Mouse (Mus musculus): ENCODE results near the gene Dot1l. TPM values are rescaled to one million over a fixed set of nuclear protein-coding genes. Genes with fewer than 3 reads are reported as not detected.
"Not testable (repeated sequence)": the region's sequence is repeated elsewhere in the genome, so short reads cannot be mapped to it uniquely, and the experiment has no call there.

Gene Dot1l
- polyA plus RNA-seq, 1 experiment from 2014 or later: 22.7 TPM

DNA sequence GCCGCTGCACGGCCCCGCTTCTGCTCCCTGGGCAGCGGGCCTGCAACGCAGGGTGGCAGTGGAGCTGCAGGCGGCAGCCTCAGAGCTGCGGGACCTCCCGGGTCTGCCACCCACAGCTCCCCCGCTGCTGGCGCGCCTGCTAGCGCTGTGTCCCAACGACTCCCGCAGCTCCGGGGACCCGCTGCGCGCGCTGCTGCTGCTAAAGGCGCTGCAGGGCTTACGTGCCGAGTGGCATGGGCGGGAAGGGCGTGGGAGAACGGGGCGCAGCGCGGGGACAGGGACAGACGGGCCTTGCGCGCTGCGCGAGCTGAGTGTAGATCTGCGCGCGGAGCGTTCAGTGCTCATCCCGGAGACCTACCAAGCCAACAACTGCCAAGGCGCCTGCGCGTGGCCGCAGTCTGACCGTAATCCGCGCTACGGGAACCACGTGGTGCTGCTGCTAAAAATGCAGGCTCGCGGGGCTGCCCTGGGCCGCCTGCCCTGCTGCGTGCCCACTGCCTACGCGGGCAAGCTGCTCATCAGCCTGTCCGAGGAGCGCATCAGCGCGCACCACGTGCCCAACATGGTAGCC is 52.1 kb downstream of the Dot1l start:
- peak; percentile 64 for ATAC-seq (replicated peaks; ENCODE audit: low FRiP score, low TSS enrichment, low read depth)
- H3K4me2 ChIP-seq (ENCODE audit: low read length): peak overlapping the region; percentile 83
- 0 out of 2 replicates have a peak, but pooled peaks cover 13% of the 10 kb centered on the region for H3K27me3 ChIP-seq (replicated peaks; ENCODE audit: control insufficient read depth, insufficient read depth, low read length)
- DNase-seq (ENCODE audit: low spot score): peak; percentile 84
- H3K4me1 ChIP-seq (replicated peaks; ENCODE audit: control insufficient read depth, insufficient read depth, low read length): peaks cover 25% of the 10 kb centered on the region
- peak overlapping the region; percentile 52; the same call in 1 of the 2 replicates for H3K27ac ChIP-seq (ENCODE audit: low read depth)
- H3K36me3 ChIP-seq (ENCODE audit: control insufficient read depth, insufficient read depth, low read length): peaks cover 31% of the 10 kb centered on the region
- peak overlapping the region; percentile 34 for H3K9ac ChIP-seq (ENCODE audit: low read length)
- peak overlapping the region; percentile 41 for H3K4me3 ChIP-seq (ENCODE audit: low read depth, low read length)
- WGBS: 1% methylated on average over 58 of the region's 58 CpGs
- H3K9me3 ChIP-seq (ENCODE audit: control insufficient read depth, low read length): no peaks in the 10 kb centered on the region

GRCm38 (mm10) chr10:80808099-80808984 is 53.3 kb downstream of the Dot1l start:
- H3K27ac ChIP-seq (ENCODE audit: low read depth): no peak overlapping the region; the same call in 1 of the 2 replicates
- H3K27me3 ChIP-seq (replicated peaks; ENCODE audit: control insufficient read depth, insufficient read depth, low read length): 0 out of 2 replicates have a peak, but pooled peaks cover 13% of the 10 kb centered on the region
- peaks cover 25% of the 10 kb centered on the region for H3K4me1 ChIP-seq (replicated peaks; ENCODE audit: control insufficient read depth, insufficient read depth, low read length)
- DNase-seq (ENCODE audit: low spot score) (peak; percentile 65), ATAC-seq (replicated peaks; ENCODE audit: low FRiP score, low TSS enrichment, low read depth) (no peak)
- H3K9ac ChIP-seq (ENCODE audit: low read length): no peak overlapping the region
- 28% methylated on average over 40 of the region's 40 CpGs for WGBS
- peak overlapping the region; percentile 83 for H3K4me2 ChIP-seq (ENCODE audit: low read length)
- H3K36me3 ChIP-seq (ENCODE audit: control insufficient read depth, insufficient read depth, low read length): peaks cover 19% of the 10 kb centered on the region
- H3K4me3 ChIP-seq (ENCODE audit: low read depth, low read length): 0 out of 2 replicates have a peak overlapping the region, but pooled peaks have one; percentile 10
- no peaks in the 10 kb centered on the region for H3K9me3 ChIP-seq (ENCODE audit: control insufficient read depth, low read length)

DNA sequence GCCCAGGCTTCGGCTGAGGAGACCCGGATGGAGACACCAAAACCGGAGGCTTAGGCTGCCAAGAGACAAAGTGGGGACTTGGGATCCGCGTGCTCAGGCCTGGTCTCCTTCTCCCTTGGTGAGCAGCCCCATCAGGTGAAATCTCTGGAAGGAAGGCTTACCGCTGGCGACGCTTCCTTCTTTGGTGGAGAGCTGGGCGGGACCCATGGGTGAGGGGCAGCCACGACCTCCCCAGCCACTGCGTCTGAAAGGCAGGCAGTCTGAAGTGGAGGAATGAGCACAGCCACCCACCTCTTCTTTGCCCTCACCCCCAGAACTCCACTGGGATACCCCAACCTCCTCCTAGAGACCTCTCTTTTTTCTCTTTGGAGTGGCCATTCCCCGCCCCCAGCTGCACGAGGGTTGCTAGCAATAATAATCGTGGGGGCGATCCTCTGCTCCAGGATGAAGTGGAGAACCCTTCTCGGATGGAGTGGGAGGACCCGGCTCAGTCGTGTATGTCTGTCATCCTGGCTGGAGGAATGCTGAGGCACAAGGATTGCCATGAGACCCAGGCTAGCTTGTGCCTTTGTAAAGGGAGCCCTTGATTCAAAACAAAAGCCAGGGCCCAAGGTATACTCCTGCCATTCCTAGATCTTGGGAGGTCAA is 54.1 kb downstream of the Dot1l start:
- 0 out of 2 replicates have a peak overlapping the region, but pooled peaks have one; percentile 7 for H3K9ac ChIP-seq (ENCODE audit: low read length)

DNA sequence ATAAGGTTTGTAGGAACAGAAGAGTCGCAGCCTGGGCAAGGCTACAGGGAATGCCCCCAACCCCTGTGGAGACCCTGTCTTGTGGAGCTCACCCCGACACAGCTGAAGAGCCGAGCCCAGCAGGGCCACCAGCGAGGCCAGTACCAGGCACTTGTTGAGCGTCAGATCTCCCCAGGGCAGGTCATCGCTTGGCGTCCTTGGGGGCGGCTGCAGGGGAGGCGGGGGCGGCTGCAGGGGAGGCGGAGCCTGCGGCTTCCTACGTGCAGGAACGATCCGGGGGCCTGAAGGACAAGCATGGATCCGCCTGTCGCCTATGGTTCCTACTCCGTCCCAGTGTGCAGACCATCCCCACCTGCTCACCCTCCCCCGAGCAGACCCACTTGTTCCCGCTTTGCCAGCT is 55.1 kb downstream of the Dot1l start:
- Histone ChIP-seq H3K4me3 (ENCODE audit: low read depth, low read length) (no peak overlapping the region), H3K9me3 (ENCODE audit: control insufficient read depth, low read length) (no peaks in the 10 kb centered on the region), H3K4me1 (replicated peaks; ENCODE audit: control insufficient read depth, insufficient read depth, low read length) (peaks cover 25% of the 10 kb centered on the region), H3K9ac (ENCODE audit: low read length) (no peak overlapping the region), H3K27me3 (replicated peaks; ENCODE audit: control insufficient read depth, insufficient read depth, low read length) (0 out of 2 replicates have a peak, but pooled peaks cover 13% of the 10 kb centered on the region), H3K36me3 (ENCODE audit: control insufficient read depth, insufficient read depth, low read length) (peaks cover 2% of the 10 kb centered on the region; the same call in 1 of the 2 replicates), H3K4me2 (ENCODE audit: low read length) (peak overlapping the region; percentile 20), H3K27ac (ENCODE audit: low read depth) (no peak overlapping the region)
- DNase-seq (ENCODE audit: low spot score) (no peak), ATAC-seq (replicated peaks; ENCODE audit: low FRiP score, low TSS enrichment, low read depth) (no peak)
- WGBS: 5% methylated on average over 19 of the region's 20 CpGs

More for the DNA sequence above, 54.1 kb downstream of the Dot1l start:
- H3K4me3 ChIP-seq (ENCODE audit: low read depth, low read length): 0 out of 2 replicates have a peak overlapping the region, but pooled peaks have one; percentile 10
- DNase-seq (ENCODE audit: low spot score) (no peak), ATAC-seq (replicated peaks; ENCODE audit: low FRiP score, low TSS enrichment, low read depth) (no peak)
- WGBS: 9% methylated on average over 17 of the region's 18 CpGs
- peak overlapping the region; percentile 83 for H3K4me2 ChIP-seq (ENCODE audit: low read length)
- H3K9me3 ChIP-seq (ENCODE audit: control insufficient read depth, low read length): no peaks in the 10 kb centered on the region
- 0 out of 2 replicates have a peak, but pooled peaks cover 13% of the 10 kb centered on the region for H3K27me3 ChIP-seq (replicated peaks; ENCODE audit: control insufficient read depth, insufficient read depth, low read length)
- H3K27ac ChIP-seq (ENCODE audit: low read depth): no peak overlapping the region
- peaks cover 25% of the 10 kb centered on the region for H3K4me1 ChIP-seq (replicated peaks; ENCODE audit: control insufficient read depth, insufficient read depth, low read length)
- peaks cover 11% of the 10 kb centered on the region for H3K36me3 ChIP-seq (ENCODE audit: control insufficient read depth, insufficient read depth, low read length)

DNA sequence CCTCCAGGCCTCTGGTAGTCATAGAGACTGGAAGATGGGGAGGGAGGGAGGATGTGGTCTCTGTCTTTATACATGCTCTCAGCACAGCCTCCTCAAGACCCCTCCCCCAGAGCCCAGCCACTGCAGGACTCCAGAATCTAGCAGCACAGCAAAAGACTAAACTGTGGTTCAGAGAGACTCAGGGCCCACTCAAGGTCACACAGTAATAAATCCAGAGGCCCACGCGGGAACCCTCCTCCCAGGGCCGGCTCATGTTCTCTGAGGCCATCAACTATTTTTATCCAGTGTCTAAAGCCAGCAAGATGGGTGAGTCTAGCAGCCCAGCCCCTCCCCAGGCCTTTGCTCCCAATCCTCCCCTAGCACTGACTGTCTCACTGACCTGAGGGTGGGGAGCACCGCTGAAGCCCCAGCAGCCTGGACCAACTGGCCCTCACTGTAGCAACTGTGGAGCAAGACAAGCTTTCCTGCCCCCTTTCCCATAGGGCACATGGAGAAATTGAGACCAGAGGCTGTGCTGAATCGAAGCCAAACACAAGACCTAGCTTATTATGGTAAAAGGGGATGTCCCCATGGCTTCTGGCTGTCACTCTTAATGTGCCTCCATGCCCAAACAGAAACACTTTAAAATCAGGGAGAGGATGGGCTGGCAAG is 57.5 kb downstream of the Dot1l start:
- no peak overlapping the region for H3K4me3 ChIP-seq (ENCODE audit: low read depth, low read length)
- no peak overlapping the region for H3K27ac ChIP-seq (ENCODE audit: low read depth)
- H3K27me3 ChIP-seq (replicated peaks; ENCODE audit: control insufficient read depth, insufficient read depth, low read length): 0 out of 2 replicates have a peak, but pooled peaks cover 13% of the 10 kb centered on the region
- DNase-seq (ENCODE audit: low spot score) (no peak), ATAC-seq (replicated peaks; ENCODE audit: low FRiP score, low TSS enrichment, low read depth) (no peak)
- H3K9me3 ChIP-seq (ENCODE audit: control insufficient read depth, low read length): no peaks in the 10 kb centered on the region
- no peak overlapping the region for H3K9ac ChIP-seq (ENCODE audit: low read length)
- H3K36me3 ChIP-seq (ENCODE audit: control insufficient read depth, insufficient read depth, low read length): no peaks in the 10 kb centered on the region
- 50% methylated on average over 5 of the region's 5 CpGs for WGBS
- H3K4me2 ChIP-seq (ENCODE audit: low read length): no peak overlapping the region
- H3K4me1 ChIP-seq (replicated peaks; ENCODE audit: control insufficient read depth, insufficient read depth, low read length): peaks cover 17% of the 10 kb centered on the region

DNA sequence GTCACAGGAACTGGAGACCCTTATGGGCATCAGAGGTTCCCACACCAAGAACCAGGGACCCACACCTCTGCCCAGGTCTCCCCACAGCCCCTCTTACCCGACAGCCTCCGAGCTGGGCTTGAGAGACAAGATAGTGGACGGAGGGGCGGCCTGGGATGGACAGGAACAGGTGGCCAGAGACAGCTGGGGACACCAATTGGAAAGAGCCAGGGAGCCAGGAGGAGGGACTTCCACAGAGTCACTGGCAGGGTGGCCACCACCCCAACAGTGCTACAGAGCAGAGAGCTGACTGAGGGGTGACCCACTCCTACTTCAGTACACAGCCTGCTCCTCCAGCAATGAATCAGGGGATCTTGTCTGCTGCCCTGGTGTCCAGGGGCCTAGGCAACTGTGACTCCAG is 58.4 kb downstream of the Dot1l start, which contains the start of gene Jsrp1:
Gene Jsrp1 (minus strand): TSS at position 133 of the 400 bp plus-strand sequence.
- H3K9ac ChIP-seq (ENCODE audit: low read length): no peak within 1 kb of the TSS
- H3K4me3 ChIP-seq (ENCODE audit: low read depth, low read length): no peak within 1 kb of the TSS
- H3K9me3 ChIP-seq (ENCODE audit: control insufficient read depth, low read length): no peaks in the 10 kb centered on the region
- DNase-seq (ENCODE audit: low spot score) (no peak), ATAC-seq (replicated peaks; ENCODE audit: low FRiP score, low TSS enrichment, low read depth) (no peak)
- H3K4me2 ChIP-seq (ENCODE audit: low read length): no peak within 1 kb of the TSS
- no peak within 1 kb of the TSS for H3K27ac ChIP-seq (ENCODE audit: low read depth)
- H3K4me1 ChIP-seq (replicated peaks; ENCODE audit: control insufficient read depth, insufficient read depth, low read length): peaks cover 8% of the 10 kb centered on the region; the same call in 1 of the 2 replicates
- 0 out of 2 replicates have a peak, but pooled peaks cover 13% of the 10 kb centered on the region for H3K27me3 ChIP-seq (replicated peaks; ENCODE audit: control insufficient read depth, insufficient read depth, low read length)
- H3K36me3 ChIP-seq (ENCODE audit: control insufficient read depth, insufficient read depth, low read length): no peaks in the 10 kb centered on the region
- WGBS: 78% methylated on average over 4 of the region's 4 CpGs

DNA sequence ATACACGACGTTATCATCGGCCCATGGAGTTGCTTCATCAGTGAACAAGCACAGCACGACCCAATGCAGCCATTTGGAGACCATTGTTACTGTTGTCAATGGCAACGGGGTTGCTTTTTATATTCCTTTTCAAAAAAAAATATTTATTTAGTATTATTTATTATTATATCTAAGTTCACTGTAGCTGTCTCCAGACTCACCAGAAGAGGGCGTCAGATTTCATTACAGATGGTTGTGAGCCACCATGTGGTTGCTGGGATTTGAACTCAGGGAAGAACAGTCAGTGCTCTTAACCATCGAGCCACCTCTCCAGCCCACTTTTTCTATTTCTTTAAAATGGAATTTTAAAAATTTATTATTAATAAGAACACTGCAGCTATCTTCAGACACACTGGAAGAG is 59.8 kb downstream of the Dot1l start:
- no peak overlapping the region for H3K4me3 ChIP-seq (ENCODE audit: low read depth, low read length)
- no peaks in the 10 kb centered on the region for H3K36me3 ChIP-seq (ENCODE audit: control insufficient read depth, insufficient read depth, low read length)
- 0 out of 2 replicates have a peak, but pooled peaks cover 4% of the 10 kb centered on the region for H3K27me3 ChIP-seq (replicated peaks; ENCODE audit: control insufficient read depth, insufficient read depth, low read length)
- ATAC-seq (replicated peaks; ENCODE audit: low FRiP score, low TSS enrichment, low read depth) (no peak), DNase-seq (ENCODE audit: low spot score) (no peak)
- WGBS: 62% methylated on average over 7 of the region's 7 CpGs
- no peak overlapping the region for H3K9ac ChIP-seq (ENCODE audit: low read length)
- no peak overlapping the region for H3K4me2 ChIP-seq (ENCODE audit: low read length)
- H3K9me3 ChIP-seq (ENCODE audit: control insufficient read depth, low read length): no peaks in the 10 kb centered on the region
- H3K4me1 ChIP-seq (replicated peaks; ENCODE audit: control insufficient read depth, insufficient read depth, low read length): no peaks in the 10 kb centered on the region
- no peak overlapping the region for H3K27ac ChIP-seq (ENCODE audit: low read depth)

GRCm38 (mm10) chr10:80816303-80816702 is 61.3 kb downstream of the Dot1l start:
- not testable (repeated sequence) for H3K36me3 ChIP-seq (ENCODE audit: control insufficient read depth, insufficient read depth, low read length); H3K4me2 ChIP-seq (ENCODE audit: low read length); H3K9ac ChIP-seq (ENCODE audit: low read length); H3K9me3 ChIP-seq (ENCODE audit: control insufficient read depth, low read length); H3K27ac ChIP-seq (ENCODE audit: low read depth); H3K4me1 ChIP-seq (replicated peaks; ENCODE audit: control insufficient read depth, insufficient read depth, low read length); DNase-seq (ENCODE audit: low spot score); H3K27me3 ChIP-seq (replicated peaks; ENCODE audit: control insufficient read depth, insufficient read depth, low read length); ATAC-seq (replicated peaks; ENCODE audit: low FRiP score, low TSS enrichment, low read depth); H3K4me3 ChIP-seq (ENCODE audit: low read depth, low read length)
- 66% methylated on average over 3 of the region's 3 CpGs for WGBS
